Mouse (Mus musculus) heart, adult 10 weeks (tissue): ENCODE measurements around the gene Arhgap25. TPM values are rescaled to one million over a fixed set of nuclear protein-coding genes. Genes with fewer than 3 reads are reported as not detected.

Experiments used
- polyA plus RNA-seq: library from polyadenylated mRNA; stranded (reverse); fragments of 350-450 nt; fragmentation: Illumina TruSeq; extraction: RNeasy Lipid Tissue Mini Kit (QIAGEN cat#74804); gene quantifications from one replicate; pipeline ENCODE4 v1.2.3, GENCODE M21; 2014; ENCODE audit warnings: low read depth, low replicate concordance

Gene Arhgap25
- 3.2 TPM for polyA plus RNA-seq

DNA sequence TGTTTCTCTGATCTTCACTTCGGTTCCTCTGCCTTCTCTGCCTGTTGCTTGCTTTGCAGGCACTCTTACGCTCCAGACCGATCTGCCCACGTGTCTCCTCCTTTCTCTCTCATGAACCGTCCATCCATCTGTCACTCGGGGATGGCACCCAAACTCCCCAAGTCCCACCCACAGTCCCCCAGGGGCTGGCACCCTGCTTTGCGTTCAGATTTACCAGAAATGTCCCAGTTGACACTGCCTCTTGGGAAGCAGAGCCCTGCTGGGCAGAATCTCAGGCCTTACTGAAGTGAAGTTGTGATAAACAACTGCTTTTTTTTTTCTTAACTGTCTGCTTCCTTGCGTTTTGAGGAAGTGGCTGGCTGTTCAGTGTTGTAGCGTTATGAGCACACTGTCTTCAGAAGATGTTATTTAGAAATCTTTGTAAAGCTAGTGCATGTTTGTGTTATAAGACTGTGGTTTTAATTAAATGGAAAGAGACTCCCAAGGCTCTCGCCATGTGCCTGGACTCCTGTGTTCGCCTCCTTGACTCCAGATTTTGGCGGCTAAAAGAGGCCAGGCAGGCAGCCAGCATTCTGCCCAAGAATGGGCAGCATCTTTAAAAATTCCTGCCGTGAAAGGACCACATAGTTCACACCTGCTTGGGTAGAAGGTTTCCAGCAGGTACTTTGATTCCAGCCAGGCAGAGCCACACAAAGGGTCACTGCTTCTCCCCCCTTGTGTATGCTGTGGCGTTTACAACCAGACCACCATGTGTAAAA is at the start of gene Arhgap25:
Gene Arhgap25, minus strand, starts transcription at position 307 of the 758 bp plus-strand sequence.

DNA sequence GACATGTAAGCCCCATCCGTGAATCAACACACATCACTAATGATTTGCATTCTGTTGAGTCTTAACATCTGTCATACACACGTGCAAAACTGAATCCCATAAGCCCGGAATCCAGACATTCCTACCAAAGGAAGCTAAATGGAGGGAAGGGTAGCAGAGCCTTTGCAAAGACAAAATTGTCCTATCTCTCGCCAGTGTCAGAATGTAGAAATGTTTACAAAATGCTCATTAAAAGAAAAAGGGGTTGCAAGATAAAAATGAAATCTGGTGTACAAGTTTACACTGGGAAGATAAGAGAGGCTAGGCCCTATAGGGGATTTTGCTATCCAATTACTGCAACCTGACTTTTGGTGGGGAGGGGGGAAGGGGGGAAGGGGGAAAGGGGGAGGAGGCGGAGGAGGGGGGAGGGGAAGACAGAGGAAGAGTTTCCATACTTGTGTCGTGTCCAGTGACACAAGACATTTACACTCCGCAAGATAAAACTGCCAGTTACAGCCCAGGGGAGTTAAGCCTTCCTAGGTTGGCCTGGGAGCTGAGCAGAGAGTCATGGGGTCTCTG is 104.5 kb downstream of the Arhgap25 start, which contains the start of gene Bmp10:
Gene Bmp10, plus strand, starts transcription at position 508 of the 558 bp plus-strand sequence.

Other genes starting within 250 kb of the Arhgap25 start
- gene Antxr1, start 197.4 kb downstream of the Arhgap25 start, polyA plus RNA-seq, result 7.6 TPM
- gene Gkn1, start 182.3 kb downstream of the Arhgap25 start, polyA plus RNA-seq, result not detected
- gene Gkn2, start 159.9 kb downstream of the Arhgap25 start, polyA plus RNA-seq, result not detected
- gene Gkn3, start 144.3 kb downstream of the Arhgap25 start, polyA plus RNA-seq, result 2.2 TPM
- 99.1 TPM for gene Bmp10, start 104.3 kb downstream of the Arhgap25 start, polyA plus RNA-seq
- gene Prokr1, start 57.5 kb upstream of the Arhgap25 start, polyA plus RNA-seq, result 0.13 TPM
- gene Aplf, start 138.9 kb upstream of the Arhgap25 start, polyA plus RNA-seq, result 2.7 TPM
- 2.1 TPM for gene Efcc1, start 197.6 kb upstream of the Arhgap25 start, polyA plus RNA-seq
- gene Gp9, start 244.8 kb upstream of the Arhgap25 start, polyA plus RNA-seq, result not detected